Mouse (Mus musculus): ENCODE results near the gene Dedd.
A peak's percentile ranks its signal among the peaks of the same experiment; 100 is the strongest.

Gene Dedd

DNA sequence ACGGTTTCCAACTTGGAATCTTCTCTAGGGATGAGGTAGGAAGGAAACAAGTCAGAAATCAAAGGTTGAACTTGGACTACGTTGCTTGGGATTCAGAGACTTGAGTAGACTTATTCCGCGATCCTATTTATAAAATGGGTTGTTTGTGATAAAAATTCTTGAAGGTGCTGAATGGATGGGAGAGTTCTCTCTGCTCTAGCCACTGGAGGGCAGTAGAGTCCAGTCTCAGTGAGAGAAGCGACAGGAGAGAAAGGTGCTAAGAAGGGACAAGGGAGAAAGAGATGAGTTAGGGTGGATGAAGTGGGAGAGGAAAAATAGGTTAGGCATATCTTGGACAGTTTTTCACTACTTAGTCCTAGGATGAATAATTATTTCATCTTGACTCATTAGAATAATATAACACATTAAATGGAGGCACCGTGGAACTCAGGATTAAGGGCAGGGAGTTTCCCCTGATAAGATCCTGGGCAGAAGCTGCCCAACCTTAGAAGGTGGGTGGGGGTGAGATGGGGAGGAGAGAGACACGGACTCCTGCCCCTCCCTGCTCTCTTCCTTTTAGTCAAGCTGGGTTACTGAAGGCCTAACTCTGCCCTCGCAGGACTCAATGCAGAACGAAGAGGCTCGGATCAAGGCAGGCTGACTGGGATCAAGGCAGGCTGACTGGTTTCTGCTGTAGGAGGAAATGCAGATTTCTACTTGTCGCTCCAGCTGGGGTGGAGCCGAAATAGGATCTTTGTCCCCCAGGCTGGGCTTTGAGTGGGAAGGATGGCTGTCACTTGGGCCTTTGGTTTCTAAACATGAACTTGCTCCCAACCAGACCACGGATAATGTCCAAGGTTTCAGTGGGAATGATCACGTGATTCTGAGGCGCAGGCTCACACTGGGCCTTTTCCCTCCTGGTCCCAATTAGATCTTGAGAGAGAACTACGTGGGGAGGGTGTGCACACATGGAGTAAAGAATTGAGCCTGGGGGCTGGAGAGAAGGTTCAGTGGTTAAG, 32.5 kb downstream of the Dedd start:
- DNase-seq (ENCODE audit: low spot score) = peak; percentile 69

DNA sequence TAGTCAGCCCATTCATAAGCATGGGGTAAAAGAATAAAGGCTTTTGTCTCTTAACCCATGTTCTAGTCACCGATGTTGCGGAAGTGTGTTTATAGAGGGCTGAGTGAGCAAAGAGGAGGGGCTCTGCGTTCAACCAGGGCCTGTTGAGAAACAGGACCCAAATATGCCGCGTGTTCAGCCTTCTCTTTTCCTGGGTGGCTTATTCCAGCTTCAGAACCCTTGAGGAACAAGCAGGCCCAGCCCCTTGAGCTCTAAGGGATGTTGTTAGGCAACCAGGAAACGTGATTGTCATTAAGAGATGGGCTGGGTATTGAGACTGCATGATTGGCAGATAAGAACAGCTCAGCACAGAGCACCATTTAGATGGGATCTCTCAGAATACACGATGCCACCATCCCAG, 37.0 kb downstream of the Dedd start:
- DNase-seq (ENCODE audit: low spot score) = no peak

DNA sequence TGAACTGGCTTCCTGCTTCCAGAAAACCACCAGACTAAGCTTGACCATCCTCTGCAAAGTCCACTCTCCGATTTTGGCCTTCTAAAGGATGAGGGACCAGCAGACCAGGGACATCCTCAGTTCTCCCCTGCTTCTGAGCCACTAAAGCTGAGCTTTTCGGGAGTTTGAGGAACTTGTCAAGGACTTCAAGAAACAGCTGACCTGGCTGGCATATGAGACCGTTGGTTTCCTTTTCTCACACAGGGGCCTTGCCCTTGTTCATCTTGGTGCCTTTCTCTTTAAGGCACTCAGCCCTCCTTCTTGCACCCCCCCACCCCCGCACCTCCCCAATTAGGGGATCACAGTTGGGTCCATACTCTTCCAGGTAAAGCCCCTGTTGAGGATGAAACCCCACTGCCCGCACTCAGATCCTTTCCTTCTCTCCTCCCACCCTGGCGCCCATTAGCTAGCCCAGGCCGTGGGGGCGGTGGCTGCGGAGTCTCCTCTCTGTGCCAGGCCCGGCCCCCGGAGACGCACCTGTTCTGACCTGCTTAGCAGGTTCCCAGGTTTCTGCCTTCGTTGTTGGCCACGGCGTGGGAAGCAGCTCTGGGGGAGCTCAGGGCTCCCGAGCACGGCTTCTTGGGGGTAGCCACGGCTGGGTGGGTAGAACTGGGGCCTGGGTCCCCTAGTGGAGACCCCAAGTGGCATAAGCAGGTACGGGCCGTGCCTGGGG, 41.1 kb downstream of the Dedd start, which contains the start of gene Nectin4:
Nectin4 (plus strand) TSS at position 255 of the 712 bp plus-strand sequence.
- no peak for DNase-seq (ENCODE audit: low spot score)

DNA sequence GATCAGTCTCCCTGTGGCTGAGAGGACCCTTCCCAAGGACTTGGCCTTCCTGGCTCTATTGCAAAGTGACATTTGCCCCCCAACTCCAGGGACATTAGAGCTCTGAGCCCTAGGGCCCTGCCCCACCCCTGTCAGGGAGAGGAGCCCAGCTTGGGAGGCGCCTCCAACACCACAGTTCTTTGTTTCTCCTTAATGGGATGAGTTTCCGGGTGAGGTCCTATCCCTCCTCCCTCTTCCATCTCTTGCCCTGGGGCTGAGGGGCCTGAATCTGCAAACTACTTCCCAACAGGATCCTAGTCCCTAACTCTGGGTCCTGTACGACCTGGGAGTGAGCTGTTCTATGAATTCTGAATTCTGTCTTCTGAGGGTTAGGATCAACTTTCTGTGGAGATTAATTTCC, 43.9 kb downstream of the Dedd start:
- DNase-seq (ENCODE audit: low spot score) = no peak

GRCm38 (mm10) chr1:171373946-171374345, 45.0 kb downstream of the Dedd start:
- no peak for DNase-seq (ENCODE audit: low spot score)

- no peak for DNase-seq (ENCODE audit: low spot score)
These were observed 46.7 kb downstream of the Dedd start for GRCm38 (mm10) chr1:171375646-171376097.

DNA sequence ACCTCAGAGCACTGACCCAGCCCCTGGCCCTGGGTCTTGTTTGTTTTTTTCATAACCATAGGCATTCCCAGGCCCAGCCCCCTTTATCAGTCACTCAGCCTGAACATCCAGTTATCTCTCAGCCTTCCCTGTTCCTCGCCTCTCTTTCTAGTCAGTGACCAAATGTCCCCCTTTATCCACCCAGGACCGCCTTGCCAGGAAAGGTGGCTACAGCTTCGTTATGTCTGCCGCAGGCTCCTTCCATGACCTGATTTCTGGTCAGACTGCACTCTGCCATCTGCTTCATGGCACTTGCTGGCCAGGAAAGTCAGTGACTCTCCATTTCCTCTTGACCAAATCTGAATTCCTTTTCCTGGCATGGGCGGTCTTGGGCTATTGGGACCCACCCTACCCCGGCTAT, 49.4 kb downstream of the Dedd start:
- no peak for DNase-seq (ENCODE audit: low spot score)

- peak; percentile 60 for DNase-seq (ENCODE audit: low spot score)
These were observed 51.1 kb downstream of the Dedd start for GRCm38 (mm10) chr1:171379935-171380599.

DNA sequence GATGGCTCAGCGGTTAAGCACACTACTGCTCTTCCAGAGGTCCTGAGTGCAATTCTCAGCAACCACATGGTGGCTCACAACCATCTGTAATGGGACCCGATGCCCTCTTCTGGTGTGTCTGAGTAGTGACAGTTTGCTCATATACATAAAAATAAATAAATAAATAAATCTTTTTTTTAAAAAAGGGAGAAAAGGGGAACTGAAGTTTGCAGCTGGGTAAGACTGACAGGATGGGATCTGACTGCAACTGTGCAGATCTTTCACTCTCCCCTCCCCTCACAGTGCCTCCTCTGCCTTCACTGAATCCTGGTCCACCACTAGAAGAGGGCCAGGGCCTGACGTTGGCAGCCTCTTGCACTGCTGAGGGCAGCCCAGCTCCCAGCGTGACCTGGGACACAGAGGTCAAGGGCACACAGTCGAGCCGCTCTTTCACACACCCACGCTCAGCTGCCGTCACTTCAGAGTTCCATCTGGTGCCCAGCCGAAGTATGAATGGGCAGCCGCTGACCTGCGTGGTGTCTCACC, 53.2 kb downstream of the Dedd start:
- DNase-seq (ENCODE audit: low spot score) = no peak

DNA sequence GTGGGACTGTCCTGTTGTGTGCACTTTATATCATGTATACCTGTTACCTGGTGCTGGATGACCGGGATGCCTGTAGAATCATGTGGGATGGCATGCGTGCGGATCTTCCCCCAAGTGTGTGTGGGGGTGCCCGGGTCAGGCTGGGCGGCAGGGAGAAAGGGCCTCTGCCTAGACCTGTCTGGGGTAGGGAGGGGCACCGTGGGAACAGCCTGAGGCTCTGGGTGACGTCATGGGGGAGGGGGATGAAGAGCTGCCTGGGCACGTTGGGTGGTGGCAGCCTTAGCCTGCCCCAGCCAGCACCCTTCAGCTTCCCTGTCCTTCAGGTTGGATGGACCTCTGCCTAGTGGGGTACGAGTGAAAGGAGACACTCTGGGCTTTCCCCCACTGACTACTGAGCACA, 55.4 kb downstream of the Dedd start:
- no peak for DNase-seq (ENCODE audit: low spot score)

GRCm38 (mm10) chr1:171385171-171385570, 56.2 kb downstream of the Dedd start:
- no peak for DNase-seq (ENCODE audit: low spot score)

DNA sequence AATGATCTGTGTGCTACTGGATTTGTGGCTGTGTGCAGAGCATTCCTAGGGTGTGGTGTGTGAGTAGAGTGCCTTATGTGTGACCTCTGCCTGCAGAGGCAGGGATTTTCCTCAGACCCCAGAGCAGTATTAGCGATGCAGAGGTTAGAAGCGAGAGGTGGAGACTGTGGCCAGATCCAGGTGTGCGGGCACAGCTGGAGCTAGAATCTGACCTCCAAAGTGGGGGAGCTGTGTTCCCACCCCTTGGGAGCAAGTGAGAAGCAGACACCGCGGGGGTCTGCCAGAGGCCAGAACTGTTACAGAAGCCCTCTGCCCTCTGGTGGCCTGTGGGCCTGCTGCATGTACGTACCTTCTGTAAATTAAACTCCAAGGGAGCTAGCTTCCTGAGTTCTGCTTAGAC, 58.2 kb downstream of the Dedd start:
- DNase-seq (ENCODE audit: low spot score) = peak; percentile 24

DNA sequence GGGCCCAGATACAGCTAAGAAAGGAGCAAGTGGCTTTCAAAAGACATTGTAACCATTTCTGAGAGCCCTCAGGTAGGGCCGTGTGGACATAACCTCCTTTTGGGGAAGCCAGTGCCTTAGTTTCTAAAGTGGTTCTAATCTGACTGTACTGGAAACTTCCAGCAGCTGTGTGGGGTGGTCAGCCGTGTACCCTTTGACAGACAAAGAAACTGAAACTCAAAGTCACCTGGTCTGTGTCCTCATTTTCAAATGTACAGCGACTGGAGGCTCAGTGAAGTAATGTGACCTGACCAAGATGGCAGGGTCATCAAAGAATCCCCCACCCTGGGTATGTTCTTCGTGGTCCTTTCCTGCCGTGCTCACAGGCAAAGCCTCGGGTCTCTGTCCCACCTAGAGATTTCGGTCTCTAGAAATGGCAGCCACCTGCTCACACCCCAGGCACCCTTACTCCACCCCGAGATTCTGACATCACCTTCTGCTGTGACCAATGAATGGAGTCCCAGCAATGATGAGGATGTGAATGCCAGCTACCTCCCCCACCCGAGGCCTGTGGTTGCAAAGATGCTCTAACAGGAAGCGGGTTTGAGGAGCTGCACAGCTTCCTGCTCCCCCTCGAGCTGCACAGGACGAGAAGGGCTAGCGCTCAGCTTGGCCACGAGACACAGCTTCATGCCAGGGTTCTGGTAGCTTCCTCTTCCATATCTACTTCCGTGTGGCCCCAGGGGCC, 59.6 kb downstream of the Dedd start, which contains the start of gene Arhgap30:
Arhgap30 (plus strand) TSS at position 579 of the 727 bp plus-strand sequence.
- DNase-seq (ENCODE audit: low spot score) = no peak

GRCm38 (mm10) chr1:171390101-171390500, 61.2 kb downstream of the Dedd start:
- no peak for DNase-seq (ENCODE audit: low spot score)
